In genomic region chr1:171168906-171169305, GRCm38 (mm10) we compare ENCODE assay signal across 27 mouse cellular contexts. TPM values are rescaled to one million over a fixed set of nuclear protein-coding genes. Genes with fewer than 3 reads are reported as not detected.
DNase-seq lines count a peak whose midpoint lies in the region; TF ChIP-seq lines count a peak whose summit lies in the region.
"Had no signal": no experiment of that assay in that cellular context is flagged by ENCODE, and none has a peak within 500 bp of the region (broad histone marks: within the 10 kb centered on the region; RNA-seq: fewer than 3 reads in every experiment).

No protein-coding gene starts in this region.

- no peak overlapping the region for H3K27ac ChIP-seq in kidney, adult 2 months (ENCODE audit: insufficient read depth, low read depth, low read length)
- H3K27ac ChIP-seq: embryonic facial prominence, embryonic 10.5 days; embryonic facial prominence, embryonic 13.5 days; forebrain, embryonic 12.5 days; forebrain, embryonic 15.5 days; hindbrain, embryonic 12.5 days; hindbrain, embryonic 15.5 days had no signal

- H3K36me3 ChIP-seq in kidney, adult 2 months (ENCODE audit: control insufficient read depth, insufficient read depth, low read length): no peaks in the 10 kb centered on the region
- H3K36me3 ChIP-seq: embryonic facial prominence, embryonic 10.5 days; embryonic facial prominence, embryonic 13.5 days; forebrain, embryonic 12.5 days; forebrain, embryonic 15.5 days; hindbrain, embryonic 12.5 days; hindbrain, embryonic 15.5 days had no signal

- H3K4me3 ChIP-seq in kidney, adult 2 months (ENCODE audit: insufficient read depth, low read depth, low read length): no peak overlapping the region
- H3K4me3 ChIP-seq: embryonic facial prominence, embryonic 10.5 days; embryonic facial prominence, embryonic 13.5 days; erythroblast, embryonic 14.5 days; forebrain, embryonic 12.5 days; forebrain, embryonic 15.5 days; hindbrain, embryonic 12.5 days; hindbrain, embryonic 15.5 days had no signal

- WGBS in kidney, adult 2 months: 69% methylated on average over 12 of the region's 12 CpGs

- no peaks in the 10 kb centered on the region for H3K27me3 ChIP-seq in kidney, adult 2 months (replicated peaks; ENCODE audit: control insufficient read depth, insufficient read depth, low read length)
- H3K27me3 ChIP-seq: embryonic facial prominence, embryonic 13.5 days; forebrain, embryonic 12.5 days; forebrain, embryonic 15.5 days; hindbrain, embryonic 12.5 days; hindbrain, embryonic 15.5 days had no signal

- TF ChIP-seq CTCF in kidney, adult 2 months (conservative IDR thresholded peaks at IDR 0.05; ENCODE audit: insufficient read depth, insufficient read length, low read depth, low read length): no peak

- TF ChIP-seq POLR2A in kidney, adult 2 months (IDR thresholded peaks at IDR 0.05; ENCODE audit: low read depth, low read length): no peak

- peak; percentile 83 for DNase-seq in heart, adult 11 months
- DNase-seq in heart, adult 18-20 months: no peak
- peak; percentile 71 for DNase-seq in kidney, adult 2 months
- no peak for DNase-seq in kidney, postnatal 4 days
- DNase-seq in kidney, postnatal 36 days: peak; percentile 30 to 35
- no peak for DNase-seq in kidney, postnatal 25 days
- DNase-seq: adrenal gland, adult 8-10 months; adrenal gland, postnatal 25 days; cerebellum, adult 11-12 months; cerebellum, adult 8-10 months; cerebellum, postnatal 10 days; cerebellum, postnatal 36 days; embryo, embryonic 11 days; gastrocnemius, postnatal 25 days had no signal

- H3K4me1 ChIP-seq in kidney, adult 2 months (ENCODE audit: control insufficient read depth, insufficient read depth, low read length): 0 out of 2 replicates have a peak, but pooled peaks cover 2% of the 10 kb centered on the region
- H3K4me1 ChIP-seq: embryonic facial prominence, embryonic 10.5 days; embryonic facial prominence, embryonic 13.5 days; forebrain, embryonic 12.5 days; forebrain, embryonic 15.5 days; hindbrain, embryonic 12.5 days; hindbrain, embryonic 15.5 days had no signal

RNA-seq across cellular contexts. Expression of gene Mpz, which starts 18.4 kb away (rescaled TPM):
- total RNA-seq in heart, adult 18-20 months (2021): under 1 TPM; 0.55 to 0.75 TPM
- polyA plus RNA-seq in kidney, adult 2 months (2012; rRNA removed): 3.5 and 7.7 TPM in 2 replicates
- total RNA-seq: hematopoietic stem cell, adult 5-6 weeks had no signal
- polyA plus RNA-seq: activated CD4-positive, CD25-positive, alpha-beta regulatory T cell, adult 4 months; erythroblast, embryonic 14.5 days; heart, embryonic 11.5 days; heart, embryonic 14.5 days had no signal

RNA-seq across cellular contexts. Expression of gene Sdhc, which starts 18.5 kb away (rescaled TPM):
- total RNA-seq in heart, adult 18-20 months (2021): 1,000 to 10,000 TPM; 1,188 to 1,220 TPM
- 814 and 951 TPM in 2 replicates for polyA plus RNA-seq in kidney, adult 2 months (2012; rRNA removed)

RNA-seq across cellular contexts. Expression of gene Pcp4l1, which starts 27.2 kb away (rescaled TPM):
- 100 to 1,000 TPM; 196 to 272 TPM for total RNA-seq in heart, adult 18-20 months (2021)
- 11.2 and 12.8 TPM in 2 replicates for polyA plus RNA-seq in kidney, adult 2 months (2012; rRNA removed)
- polyA plus RNA-seq: activated CD4-positive, CD25-positive, alpha-beta regulatory T cell, adult 4 months; erythroblast, embryonic 14.5 days had no signal

RNA-seq across cellular contexts. Expression of gene Nr1i3, which starts 44.9 kb away (rescaled TPM):
- not detected for total RNA-seq in heart, adult 18-20 months (2021)
- 0.48 and 0.67 TPM in 2 replicates for polyA plus RNA-seq in kidney, adult 2 months (2012; rRNA removed)
- total RNA-seq: adrenal gland, postnatal 25 days; gastrocnemius, postnatal 25 days; heart, adult 8-10 months; heart, postnatal 25 days had no signal
- polyA plus RNA-seq: erythroblast, embryonic 14.5 days had no signal

RNA-seq across cellular contexts. Expression of gene Tomm40l, which starts 53.4 kb away (rescaled TPM):
- total RNA-seq in heart, adult 18-20 months (2021): 10 to 100 TPM; 89.6 to 92.9 TPM
- polyA plus RNA-seq in kidney, adult 2 months (2012; rRNA removed): 46.4 and 51.8 TPM in 2 replicates

Comparison
In these comparisons a context has a peak if more than half of its experiments do, and no peak if none do; other contexts are left out.
1. DNase-seq: peak in heart, adult 11 months (single experiment), kidney, adult 2 months (single experiment) and kidney, postnatal 36 days (2 of 2); none in heart, adult 18-20 months (0 of 2), kidney, postnatal 4 days (0 of 2) and kidney, postnatal 25 days (0 of 2).